Mouse (Mus musculus): ENCODE measurements around the gene Pdik1l. TPM values are rescaled to one million over a fixed set of nuclear protein-coding genes. Genes with fewer than 3 reads are reported as not detected.
A peak's percentile ranks its signal among the peaks of the same experiment; 100 is the strongest.

Pdik1l gene
- polyA plus RNA-seq (2015; fragmentation: Nextera tagmentation; extraction: Ambion mirVana): 35.7 and 36.6 TPM in 2 replicates

DNA sequence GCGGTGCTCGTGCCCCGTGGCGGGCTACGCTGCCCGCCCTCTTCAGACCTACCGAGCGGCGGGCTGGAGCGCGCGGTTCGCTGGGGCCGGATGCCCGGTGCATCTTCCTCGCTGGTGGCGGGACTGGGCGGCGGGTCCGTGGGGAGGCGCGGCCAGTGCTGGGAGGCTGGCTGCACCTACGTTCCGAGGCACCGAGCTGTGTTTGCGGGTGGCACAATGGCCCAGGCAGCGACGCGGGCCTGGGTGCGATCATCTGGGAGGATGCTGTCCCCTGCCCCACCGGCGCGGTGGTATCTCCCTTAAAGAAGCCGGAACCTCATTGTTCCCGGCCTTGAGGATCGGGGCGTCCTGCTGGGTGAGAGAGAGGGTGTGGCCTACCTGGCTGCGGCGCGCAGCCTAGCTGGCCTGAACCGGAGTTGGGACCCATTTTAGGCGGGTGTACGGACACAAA, at the start of gene Pdik1l:
TSS of gene Pdik1l (minus strand) at position 321 of the 451 bp plus-strand sequence.
- WGBS: 0% methylated on average over 37 of the region's 43 CpGs
- Histone ChIP-seq H3K27ac (replicated peaks) (peak within 1 kb of the TSS; percentile 100), H3K4me3 (peak within 1 kb of the TSS; percentile 100), H3K9me3 (no peaks in the 10 kb centered on the region), H3K9ac (peak within 1 kb of the TSS; percentile 98), H3K4me2 (peak within 1 kb of the TSS; percentile 94), H3K36me3 (peaks cover 14% of the 10 kb centered on the region), H3K27me3 (no peaks in the 10 kb centered on the region), H3K4me1 (replicated peaks) (peaks cover 24% of the 10 kb centered on the region)
- ATAC-seq (ENCODE audit: low FRiP score, low read depth): peak; percentile 76

DNA sequence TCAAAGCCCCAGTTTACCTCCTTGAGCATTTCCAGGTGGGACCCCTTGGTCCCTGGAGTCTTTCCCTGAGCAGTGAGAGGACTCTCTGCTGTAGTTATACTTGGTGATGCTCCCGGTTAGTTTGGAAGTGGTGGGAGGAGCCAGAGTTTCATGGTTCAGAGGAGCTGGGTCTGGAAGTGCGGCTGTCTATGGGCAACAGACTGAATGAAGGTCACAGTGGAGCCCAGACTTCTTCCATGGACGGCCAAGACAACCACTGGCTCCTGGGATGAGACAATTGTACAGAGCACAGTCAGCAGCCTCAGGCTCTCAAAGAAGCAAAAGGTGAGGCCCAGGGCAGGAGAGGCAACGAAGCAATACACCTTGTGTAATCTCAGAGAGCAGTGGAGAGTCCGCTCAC, 42.6 kb upstream of the Pdik1l start:
- Histone ChIP-seq H3K27ac (replicated peaks) (no peak overlapping the region), H3K4me1 (replicated peaks) (no peaks in the 10 kb centered on the region), H3K4me3 (no peak overlapping the region), H3K4me2 (no peak overlapping the region), H3K9me3 (no peaks in the 10 kb centered on the region), H3K36me3 (no peaks in the 10 kb centered on the region), H3K27me3 (no peaks in the 10 kb centered on the region), H3K9ac (no peak overlapping the region)
- 64% methylated on average over 5 of the region's 5 CpGs for WGBS
- no peak for ATAC-seq (ENCODE audit: low FRiP score, low read depth)

DNA sequence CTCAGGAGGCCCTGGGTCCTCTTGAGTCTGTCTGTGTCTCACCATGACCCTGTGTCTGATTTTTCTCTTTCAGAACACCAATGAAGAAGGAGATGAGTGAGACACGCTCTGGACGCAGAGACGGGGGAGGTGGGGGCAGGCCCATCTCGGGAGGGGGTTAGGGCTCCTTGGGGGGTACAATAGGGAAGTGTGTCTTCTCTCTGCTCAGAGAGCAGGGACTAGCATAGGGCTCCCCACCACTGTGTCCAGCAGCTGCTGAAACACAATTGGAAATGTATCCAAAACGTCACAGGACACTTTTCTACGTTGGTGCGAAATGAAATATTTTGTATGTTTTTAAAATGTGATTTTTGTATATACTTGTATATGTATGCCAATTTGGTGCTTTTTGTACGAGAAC, 41.1 kb upstream of the Pdik1l start:
- Histone ChIP-seq H3K9ac (no peak overlapping the region), H3K4me3 (no peak overlapping the region), H3K36me3 (no peaks in the 10 kb centered on the region), H3K4me2 (no peak overlapping the region), H3K4me1 (replicated peaks) (no peaks in the 10 kb centered on the region), H3K9me3 (no peaks in the 10 kb centered on the region), H3K27ac (replicated peaks) (no peak overlapping the region), H3K27me3 (no peaks in the 10 kb centered on the region)
- 85% methylated on average over 8 of the region's 8 CpGs for WGBS
- no peak for ATAC-seq (ENCODE audit: low FRiP score, low read depth)

DNA sequence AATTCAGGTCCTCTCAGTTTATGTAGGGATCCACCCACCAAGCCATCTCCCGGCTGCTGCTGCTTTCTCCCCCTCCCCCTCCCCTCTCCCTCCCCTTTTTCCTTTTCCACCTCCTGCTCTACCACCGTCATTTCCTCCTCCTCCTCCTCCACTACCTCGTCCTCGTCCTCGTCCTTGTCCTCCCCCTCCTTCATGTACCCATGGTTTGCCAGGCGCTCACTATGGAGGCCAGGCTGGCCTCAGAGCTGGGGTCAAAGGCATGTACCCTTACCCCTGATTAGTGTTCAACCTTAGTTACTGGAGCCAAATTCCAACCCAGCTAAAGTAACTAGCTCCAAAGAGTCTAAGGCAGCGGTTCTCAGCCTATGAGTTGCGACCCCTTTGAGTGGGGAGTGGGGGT, 40.5 kb upstream of the Pdik1l start:
- H3K27me3 ChIP-seq: no peaks in the 10 kb centered on the region
- H3K36me3 ChIP-seq: no peaks in the 10 kb centered on the region
- no peak overlapping the region for H3K4me2 ChIP-seq
- ATAC-seq (ENCODE audit: low FRiP score, low read depth): no peak
- H3K9ac ChIP-seq: no peak overlapping the region
- no peak overlapping the region for H3K27ac ChIP-seq (replicated peaks)
- no peaks in the 10 kb centered on the region for H3K4me1 ChIP-seq (replicated peaks)
- no peak overlapping the region for H3K4me3 ChIP-seq
- no peaks in the 10 kb centered on the region for H3K9me3 ChIP-seq
- 57% methylated on average over 8 of the region's 8 CpGs for WGBS

DNA sequence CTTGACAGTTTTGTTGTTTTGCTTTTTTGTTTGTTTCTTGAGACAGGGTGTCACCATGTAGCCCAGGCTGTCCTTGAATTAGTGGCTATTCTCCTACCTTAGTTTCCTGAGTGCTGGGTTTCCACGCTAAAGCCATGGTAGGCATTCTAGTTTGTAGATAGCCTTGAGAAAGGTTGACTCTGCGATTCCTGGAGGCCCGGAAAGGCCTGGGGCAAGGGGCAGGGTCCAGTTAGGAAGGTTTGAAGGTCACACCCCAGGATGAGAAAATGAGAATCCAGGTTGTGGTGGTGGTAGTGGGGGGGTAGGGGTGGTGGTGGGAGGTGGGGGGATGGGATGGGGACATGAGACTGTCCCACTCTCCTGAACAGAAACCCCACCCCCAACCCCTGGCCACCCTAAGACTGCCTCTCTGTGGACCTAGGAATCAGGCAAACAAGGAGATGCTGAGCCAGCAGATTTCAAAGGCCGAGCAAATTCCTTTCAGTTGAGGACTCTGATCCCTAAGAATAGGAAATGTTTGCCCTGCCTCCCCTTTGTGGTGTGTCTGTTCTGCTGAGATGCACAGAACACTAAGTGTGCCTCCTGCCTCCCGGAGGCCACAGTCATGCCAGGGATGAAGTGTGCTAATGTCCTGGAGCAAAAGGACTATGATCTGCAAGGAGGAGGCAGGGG, 39.3 kb upstream of the Pdik1l start:
- Histone ChIP-seq H3K4me2 (no peak overlapping the region), H3K27ac (replicated peaks) (no peak overlapping the region), H3K4me1 (replicated peaks) (no peaks in the 10 kb centered on the region), H3K9me3 (no peaks in the 10 kb centered on the region), H3K27me3 (no peaks in the 10 kb centered on the region), H3K9ac (no peak overlapping the region), H3K4me3 (no peak overlapping the region), H3K36me3 (no peaks in the 10 kb centered on the region)
- 72% methylated on average over 5 of the region's 5 CpGs for WGBS
- ATAC-seq (ENCODE audit: low FRiP score, low read depth): no peak

DNA sequence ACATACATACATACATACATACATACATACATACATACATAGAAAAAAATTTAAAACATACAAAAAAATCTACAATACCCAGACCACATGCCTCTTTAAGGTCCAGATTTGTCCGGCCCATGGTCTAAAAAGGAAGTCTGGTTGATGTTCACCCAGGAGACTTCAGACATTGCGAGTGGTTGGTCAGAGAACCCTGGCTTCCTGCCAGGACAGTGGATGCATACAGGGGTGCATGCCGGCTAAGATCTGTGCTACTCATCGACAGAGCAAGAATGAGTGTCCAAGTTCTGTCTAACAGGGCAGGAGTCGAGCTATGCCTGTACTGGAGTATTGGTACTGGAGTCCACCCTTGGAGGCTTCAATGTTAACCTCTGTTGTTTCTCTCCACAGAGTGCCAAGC, 37.0 kb upstream of the Pdik1l start:
- Histone ChIP-seq H3K36me3 (no peaks in the 10 kb centered on the region), H3K9me3 (no peaks in the 10 kb centered on the region), H3K4me3 (no peak overlapping the region), H3K4me1 (replicated peaks) (no peaks in the 10 kb centered on the region), H3K9ac (no peak overlapping the region), H3K4me2 (no peak overlapping the region), H3K27ac (replicated peaks) (no peak overlapping the region), H3K27me3 (no peaks in the 10 kb centered on the region)
- no peak for ATAC-seq (ENCODE audit: low FRiP score, low read depth)
- WGBS: 70% methylated on average over 5 of the region's 5 CpGs

DNA sequence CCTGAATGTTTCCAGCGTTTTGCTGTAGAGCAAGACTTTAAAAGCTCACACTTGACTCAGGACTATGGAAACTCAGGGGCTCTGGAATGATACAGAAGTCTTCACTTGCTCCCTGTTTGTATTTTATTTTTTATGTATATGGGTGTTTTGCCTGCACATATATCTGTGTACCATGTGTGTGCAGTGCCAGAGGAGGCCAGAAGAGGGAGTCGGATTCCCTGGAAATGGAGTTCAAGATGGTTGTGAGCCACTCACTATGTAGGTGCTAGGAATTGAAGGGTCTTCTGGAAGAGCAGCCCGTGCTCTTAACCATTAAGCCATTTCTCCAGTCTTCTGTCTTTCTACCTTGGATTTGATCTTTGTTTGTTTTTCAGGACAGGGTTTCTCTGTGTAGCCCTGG, 33.8 kb upstream of the Pdik1l start:
- H3K4me1 ChIP-seq (replicated peaks): no peaks in the 10 kb centered on the region
- no peaks in the 10 kb centered on the region for H3K9me3 ChIP-seq
- 60% methylated on average over 3 of the region's 3 CpGs for WGBS
- no peak overlapping the region for H3K4me2 ChIP-seq
- no peak overlapping the region for H3K27ac ChIP-seq (replicated peaks)
- no peaks in the 10 kb centered on the region for H3K36me3 ChIP-seq
- ATAC-seq (ENCODE audit: low FRiP score, low read depth): no peak
- no peak overlapping the region for H3K9ac ChIP-seq
- H3K27me3 ChIP-seq: no peaks in the 10 kb centered on the region
- H3K4me3 ChIP-seq: no peak overlapping the region

DNA sequence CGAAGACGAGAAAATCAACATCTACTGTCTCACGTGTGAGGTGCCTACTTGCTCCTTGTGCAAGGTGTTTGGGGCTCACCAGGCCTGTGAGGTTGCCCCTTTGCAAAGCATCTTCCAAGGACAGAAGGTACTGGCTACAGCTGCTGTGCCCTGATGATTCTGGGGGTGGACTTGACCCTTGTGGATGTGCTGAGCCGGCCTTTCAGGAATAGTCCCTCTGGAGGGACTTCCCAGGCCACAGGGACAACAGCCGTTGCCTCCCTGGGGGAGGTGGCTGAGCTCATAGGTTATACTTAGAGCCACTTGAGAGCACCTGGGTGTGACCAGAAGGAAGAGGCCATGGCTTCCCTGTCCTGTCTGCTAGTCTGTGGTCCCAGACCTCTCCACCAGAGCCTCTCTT, 32.0 kb upstream of the Pdik1l start:
- WGBS: 76% methylated on average over 5 of the region's 5 CpGs
- H3K4me2 ChIP-seq: no peak overlapping the region
- H3K4me3 ChIP-seq: no peak overlapping the region
- no peaks in the 10 kb centered on the region for H3K4me1 ChIP-seq (replicated peaks)
- H3K9ac ChIP-seq: no peak overlapping the region
- H3K36me3 ChIP-seq: no peaks in the 10 kb centered on the region
- no peak overlapping the region for H3K27ac ChIP-seq (replicated peaks)
- H3K9me3 ChIP-seq: no peaks in the 10 kb centered on the region
- no peak for ATAC-seq (ENCODE audit: low FRiP score, low read depth)
- H3K27me3 ChIP-seq: no peaks in the 10 kb centered on the region

DNA sequence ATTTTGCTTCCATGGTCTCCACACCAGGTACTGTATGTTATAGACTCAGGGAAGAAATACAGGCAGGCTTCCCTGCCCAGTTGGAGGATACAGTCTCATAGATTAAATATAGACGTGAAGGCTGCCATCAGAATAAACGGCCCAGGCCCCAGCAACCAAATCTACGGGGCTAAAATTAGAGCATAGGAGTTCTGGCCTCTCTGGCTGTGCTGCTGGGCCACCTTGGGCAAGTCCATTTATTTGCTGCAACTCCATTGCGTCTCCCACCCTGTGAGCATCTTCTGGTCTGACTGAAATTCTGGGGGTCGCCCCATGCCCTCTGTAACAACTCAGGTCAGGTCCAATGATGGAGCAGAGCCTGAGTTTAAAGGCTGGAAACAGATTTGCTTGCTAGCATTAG, 31.4 kb upstream of the Pdik1l start:
- no peaks in the 10 kb centered on the region for H3K36me3 ChIP-seq
- H3K4me2 ChIP-seq: no peak overlapping the region
- no peaks in the 10 kb centered on the region for H3K9me3 ChIP-seq
- H3K9ac ChIP-seq: no peak overlapping the region
- ATAC-seq (ENCODE audit: low FRiP score, low read depth): no peak
- H3K27ac ChIP-seq (replicated peaks): no peak overlapping the region
- no peaks in the 10 kb centered on the region for H3K27me3 ChIP-seq
- 87% methylated on average over 5 of the region's 5 CpGs for WGBS
- H3K4me3 ChIP-seq: no peak overlapping the region
- H3K4me1 ChIP-seq (replicated peaks): no peaks in the 10 kb centered on the region

DNA sequence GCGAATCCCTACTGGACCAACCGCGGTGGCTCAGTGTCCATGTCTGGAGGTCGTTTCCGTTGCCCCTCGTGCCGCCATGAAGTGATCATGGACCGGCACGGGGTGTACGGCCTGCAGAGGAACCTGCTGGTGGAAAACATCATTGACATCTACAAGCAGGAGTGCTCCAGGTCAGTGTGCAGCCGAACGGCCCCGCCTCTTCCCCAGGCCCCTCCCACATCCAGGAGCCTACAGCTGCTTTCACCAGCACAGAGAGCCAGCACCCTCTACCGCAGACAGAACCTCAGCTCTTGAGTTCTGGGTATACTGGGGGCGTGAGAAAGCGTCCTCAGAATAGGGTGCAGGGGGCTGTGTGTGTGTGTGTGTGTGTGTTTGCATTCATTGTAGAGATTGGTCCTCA, 28.7 kb upstream of the Pdik1l start:
- Histone ChIP-seq H3K4me3 (no peak overlapping the region), H3K27ac (replicated peaks) (no peak overlapping the region), H3K4me1 (replicated peaks) (no peaks in the 10 kb centered on the region), H3K9ac (no peak overlapping the region), H3K9me3 (no peaks in the 10 kb centered on the region), H3K36me3 (no peaks in the 10 kb centered on the region), H3K27me3 (no peaks in the 10 kb centered on the region), H3K4me2 (no peak overlapping the region)
- WGBS: 50% methylated on average over 16 of the region's 16 CpGs
- no peak for ATAC-seq (ENCODE audit: low FRiP score, low read depth)

DNA sequence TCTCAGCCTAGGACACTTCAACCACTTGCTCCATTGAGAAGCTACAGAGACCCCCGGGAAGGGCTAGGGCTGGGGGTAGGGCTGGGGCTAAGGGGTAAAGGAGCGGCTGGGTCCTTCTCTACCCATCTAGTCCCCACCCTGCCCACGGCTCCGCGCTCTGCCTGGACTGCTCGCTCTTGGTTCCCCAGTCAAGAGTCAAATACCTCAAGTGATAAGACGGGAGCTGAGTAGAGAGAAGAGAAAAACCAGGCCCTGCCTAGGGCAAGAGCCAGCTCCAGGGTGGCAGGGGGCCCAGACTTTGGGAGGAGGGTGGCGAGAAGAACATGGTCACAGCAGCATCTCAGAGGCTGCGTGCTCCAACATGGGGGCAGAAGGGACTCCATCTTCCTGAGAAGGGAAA, 27.8 kb upstream of the Pdik1l start:
- no peaks in the 10 kb centered on the region for H3K27me3 ChIP-seq
- WGBS: 82% methylated on average over 9 of the region's 9 CpGs
- no peak overlapping the region for H3K27ac ChIP-seq (replicated peaks)
- no peak overlapping the region for H3K9ac ChIP-seq
- H3K4me2 ChIP-seq: no peak overlapping the region
- no peaks in the 10 kb centered on the region for H3K36me3 ChIP-seq
- H3K4me3 ChIP-seq: no peak overlapping the region
- no peak for ATAC-seq (ENCODE audit: low FRiP score, low read depth)
- no peaks in the 10 kb centered on the region for H3K9me3 ChIP-seq
- H3K4me1 ChIP-seq (replicated peaks): no peaks in the 10 kb centered on the region

DNA sequence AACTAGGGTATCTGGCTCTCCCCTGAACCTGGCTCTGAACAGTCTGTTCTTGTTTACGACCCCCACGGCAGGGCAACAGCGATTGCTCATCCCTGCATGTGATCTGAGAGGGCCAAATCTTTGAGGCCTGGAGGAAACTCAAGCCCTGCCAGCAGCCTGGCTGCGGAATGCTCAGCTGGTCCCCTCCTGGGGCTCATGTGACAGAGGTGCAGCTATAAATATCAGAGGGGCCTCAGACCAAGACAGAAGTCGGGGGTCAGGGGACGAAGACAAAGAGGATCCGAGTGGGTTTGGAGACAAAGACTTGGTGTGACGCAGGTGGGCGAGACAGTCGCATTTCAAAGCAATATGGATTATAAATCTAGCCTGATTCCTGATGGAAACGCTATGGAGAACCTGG, 27.2 kb upstream of the Pdik1l start, which contains the start of gene Trim63:
TSS of gene Trim63 (plus strand) at position 245 of the 400 bp plus-strand sequence.
- Histone ChIP-seq H3K9me3 (no peaks in the 10 kb centered on the region), H3K27ac (replicated peaks) (no peak within 1 kb of the TSS), H3K4me2 (no peak within 1 kb of the TSS), H3K27me3 (no peaks in the 10 kb centered on the region), H3K4me1 (replicated peaks) (no peaks in the 10 kb centered on the region), H3K9ac (no peak within 1 kb of the TSS), H3K4me3 (no peak within 1 kb of the TSS), H3K36me3 (no peaks in the 10 kb centered on the region)
- ATAC-seq (ENCODE audit: low FRiP score, low read depth): no peak
- WGBS: 30% methylated on average over 11 of the region's 11 CpGs

DNA sequence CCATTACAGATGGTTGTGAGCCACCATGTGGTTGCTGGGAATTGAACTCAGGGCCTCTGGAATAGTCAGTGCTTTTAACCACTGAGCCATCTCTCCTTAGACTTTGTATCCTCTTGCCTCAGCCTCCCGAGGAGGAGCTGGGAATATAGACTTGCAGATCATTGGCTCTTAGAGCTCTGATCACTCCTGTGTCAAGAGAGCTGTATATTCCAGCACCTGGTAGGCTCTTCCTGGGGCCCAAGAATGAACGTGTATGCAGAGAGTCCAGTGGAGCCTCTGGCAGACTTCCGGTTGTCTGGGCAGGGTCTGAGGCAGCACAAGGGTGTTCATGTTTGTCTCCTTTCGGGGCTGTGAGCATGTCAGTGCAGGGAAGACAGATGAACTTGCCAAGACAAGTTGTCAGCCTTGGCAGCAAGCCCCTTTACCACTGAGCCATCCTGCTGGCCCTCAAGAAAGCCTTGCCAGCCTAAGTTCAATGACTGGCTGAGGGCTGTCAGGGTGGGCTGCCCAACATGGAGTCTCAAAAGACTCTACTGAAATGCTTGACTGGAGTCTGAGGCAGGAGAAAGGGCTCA, 26.5 kb upstream of the Pdik1l start:
- H3K4me3 ChIP-seq: no peak overlapping the region
- no peak overlapping the region for H3K27ac ChIP-seq (replicated peaks)

More for the DNA sequence above, 26.5 kb upstream of the Pdik1l start:
- H3K9me3 ChIP-seq: no peaks in the 10 kb centered on the region
- H3K4me1 ChIP-seq (replicated peaks): no peaks in the 10 kb centered on the region
- H3K4me2 ChIP-seq: no peak overlapping the region
- ATAC-seq (ENCODE audit: low FRiP score, low read depth): no peak
- H3K27me3 ChIP-seq: no peaks in the 10 kb centered on the region
- no peaks in the 10 kb centered on the region for H3K36me3 ChIP-seq
- WGBS: 72% methylated on average over 4 of the region's 4 CpGs
- H3K9ac ChIP-seq: no peak overlapping the region

All from hindbrain, embryonic 15.5 days (tissue).